Mouse (Mus musculus) kidney, postnatal 14 days (tissue): ENCODE data around the gene Rnf145.

Source experiments
- DNase-seq: peaks from one replicate; pipeline ENCODE4 v3.0.0; 2022; ENCODE audit warnings: mixed read lengths

The Rnf145 gene

DNA sequence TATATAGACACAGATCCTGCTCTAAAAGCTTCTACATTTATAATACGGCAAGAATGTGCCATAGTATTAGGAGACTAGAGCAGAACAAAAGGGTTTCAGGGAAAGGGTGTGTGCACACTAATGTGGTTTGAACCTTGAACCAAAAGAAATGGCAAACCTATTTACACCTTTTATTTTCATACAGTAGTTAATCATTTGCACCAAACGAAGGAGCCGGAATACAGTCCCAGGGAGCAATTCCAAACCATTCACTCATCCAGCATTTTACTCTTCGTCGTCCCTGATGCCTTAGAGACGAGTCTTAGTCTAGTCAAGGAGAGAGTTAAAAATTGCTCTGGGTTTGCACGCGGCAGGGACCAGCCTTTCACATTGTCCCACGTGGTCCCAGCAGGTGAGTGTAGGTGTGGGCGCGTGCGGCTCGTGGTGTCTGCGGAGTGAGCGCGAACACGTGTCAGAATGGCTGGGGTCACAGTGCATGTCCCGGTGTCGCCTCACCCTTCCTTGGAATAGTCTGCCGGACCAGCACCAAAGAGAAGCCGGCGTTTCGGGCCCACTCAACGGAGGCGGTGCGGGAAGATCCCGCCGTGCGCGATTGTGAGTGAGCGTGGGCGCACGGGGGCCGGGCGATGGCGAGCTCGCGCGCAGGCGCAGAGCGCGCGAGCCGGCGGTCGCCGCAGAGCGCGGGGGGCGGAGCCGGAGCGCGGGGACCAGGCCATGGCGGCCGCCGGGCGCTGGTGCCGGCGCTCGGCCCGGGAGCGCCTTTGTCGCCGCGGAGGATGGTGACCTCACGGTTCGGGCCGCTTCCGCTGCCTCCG is at the start of gene Rnf145:
Rnf145 (plus strand) TSS at position 684 of the 815 bp plus-strand sequence.
- DNase-seq = peak; percentile 85

- no peak for DNase-seq
These were observed 48.9 kb upstream of the Rnf145 start for GRCm38 (mm10) chr11:44469646-44470431.

DNA sequence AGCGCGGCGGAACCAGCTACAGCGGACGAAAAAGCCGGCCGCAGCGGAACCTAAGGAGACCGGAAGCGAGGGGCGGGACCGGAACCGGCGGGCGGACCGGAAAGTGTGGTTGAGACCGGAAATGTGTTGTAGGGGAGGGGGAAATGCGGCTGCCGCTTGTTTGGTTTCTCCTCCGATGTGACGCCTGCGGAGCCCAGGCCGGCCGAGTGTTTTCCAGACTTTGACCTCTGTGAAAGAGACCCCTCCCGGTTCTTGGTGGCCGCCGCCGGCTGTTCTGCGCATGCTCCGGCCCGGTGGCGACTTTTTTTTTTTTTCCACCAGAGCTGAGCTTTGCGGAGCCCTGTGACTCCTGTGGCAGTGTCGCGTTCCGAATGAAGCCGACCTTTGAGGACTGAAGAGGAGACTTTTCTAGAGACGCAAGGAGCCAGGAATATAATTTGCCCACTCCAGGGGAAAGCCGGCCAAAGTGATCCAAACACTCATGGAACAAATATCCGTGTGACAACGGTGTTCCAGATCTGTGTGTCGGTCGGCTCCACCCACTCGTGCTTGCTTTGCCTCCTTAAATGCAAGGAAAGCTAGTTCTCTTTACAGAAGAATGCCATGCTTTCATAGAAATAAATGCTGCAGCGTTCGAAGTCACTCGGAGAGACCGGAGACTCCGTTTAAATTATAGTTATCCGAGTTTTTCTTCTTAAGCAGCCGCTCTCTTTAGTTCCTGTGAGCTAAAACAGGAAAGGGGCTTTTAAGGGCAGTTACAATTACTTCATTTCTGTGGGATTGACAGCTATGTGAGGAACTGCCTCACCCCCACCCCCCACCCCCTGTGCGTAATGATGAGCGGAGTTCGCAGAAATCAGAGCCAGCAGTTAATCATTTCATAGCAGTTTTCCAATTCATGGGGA is 48.1 kb upstream of the Rnf145 start, which contains the start of gene Ublcp1:
Ublcp1 (minus strand) TSS at position 67 of the 905 bp plus-strand sequence.
- peak; percentile 96 for DNase-seq

- peak; percentile 20 for DNase-seq
These were observed 47.3 kb upstream of the Rnf145 start for GRCm38 (mm10) chr11:44471337-44471995.

GRCm38 (mm10) chr11:44475467-44475866 is 43.3 kb upstream of the Rnf145 start:
- DNase-seq = no peak

GRCm38 (mm10) chr11:44476445-44476844 is 42.3 kb upstream of the Rnf145 start:
- no peak for DNase-seq

- no peak for DNase-seq
These were observed 40.4 kb upstream of the Rnf145 start for GRCm38 (mm10) chr11:44478382-44478781.

- no peak for DNase-seq
These were observed 38.5 kb upstream of the Rnf145 start for GRCm38 (mm10) chr11:44480246-44480645.

DNA sequence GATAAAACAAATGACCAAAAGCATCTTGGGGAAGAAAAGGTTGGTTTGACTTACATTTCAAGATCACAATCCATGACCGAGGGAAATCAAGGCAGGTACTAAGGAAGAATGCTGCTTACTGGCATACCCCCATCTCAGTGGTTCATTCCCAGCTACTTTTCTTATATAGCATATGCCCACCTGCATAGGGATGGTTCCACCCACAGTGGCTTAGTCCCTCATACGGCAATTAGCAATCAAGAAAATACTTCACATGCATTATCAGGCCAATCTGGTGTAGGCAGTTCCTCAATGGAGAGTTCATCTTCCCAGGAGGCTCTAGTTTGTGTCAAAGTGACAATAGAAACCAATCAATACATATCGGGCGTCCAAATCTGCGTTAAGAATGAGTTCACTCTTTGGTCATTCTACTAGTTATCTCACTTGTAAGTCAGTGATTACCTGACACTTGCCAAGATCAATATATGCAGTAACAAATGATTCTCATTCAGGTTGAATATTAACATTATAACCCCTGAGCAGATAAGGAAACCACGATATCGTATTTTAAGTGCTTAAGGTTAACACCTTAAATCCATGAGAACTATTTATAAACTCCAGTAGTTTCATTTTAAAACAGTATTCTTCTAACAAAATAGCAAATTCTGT is 33.6 kb upstream of the Rnf145 start:
- DNase-seq = no peak

DNA sequence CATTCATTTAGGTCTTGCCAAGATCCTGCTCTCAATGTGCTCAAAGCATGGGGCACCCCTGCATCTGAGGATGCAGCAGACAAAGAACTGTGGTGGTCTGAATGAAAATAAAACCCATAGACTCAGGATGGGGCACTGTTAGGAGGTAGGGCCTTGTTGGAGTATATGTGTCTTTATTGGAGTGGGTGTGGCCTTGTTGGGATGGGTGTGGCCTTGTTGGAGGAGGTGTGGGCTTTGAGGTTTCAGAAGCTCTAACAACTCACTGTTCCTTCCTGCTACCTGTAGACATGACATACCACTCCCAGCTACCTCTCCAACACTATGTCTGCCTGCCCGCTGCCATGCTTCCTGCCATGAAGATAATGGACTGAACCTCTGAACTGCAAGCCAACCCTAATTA is 29.6 kb upstream of the Rnf145 start:
- DNase-seq = no peak

- no peak for DNase-seq
These were observed 24.0 kb upstream of the Rnf145 start for GRCm38 (mm10) chr11:44494643-44495323.

- DNase-seq = peak; percentile 24
These were observed 22.5 kb upstream of the Rnf145 start for GRCm38 (mm10) chr11:44496217-44496616.

- no peak for DNase-seq
These were observed 20.1 kb upstream of the Rnf145 start for GRCm38 (mm10) chr11:44498412-44499272.

GRCm38 (mm10) chr11:44500966-44501365 is 17.8 kb upstream of the Rnf145 start:
- no peak for DNase-seq

GRCm38 (mm10) chr11:44501477-44501876 is 17.3 kb upstream of the Rnf145 start:
- no peak for DNase-seq

DNA sequence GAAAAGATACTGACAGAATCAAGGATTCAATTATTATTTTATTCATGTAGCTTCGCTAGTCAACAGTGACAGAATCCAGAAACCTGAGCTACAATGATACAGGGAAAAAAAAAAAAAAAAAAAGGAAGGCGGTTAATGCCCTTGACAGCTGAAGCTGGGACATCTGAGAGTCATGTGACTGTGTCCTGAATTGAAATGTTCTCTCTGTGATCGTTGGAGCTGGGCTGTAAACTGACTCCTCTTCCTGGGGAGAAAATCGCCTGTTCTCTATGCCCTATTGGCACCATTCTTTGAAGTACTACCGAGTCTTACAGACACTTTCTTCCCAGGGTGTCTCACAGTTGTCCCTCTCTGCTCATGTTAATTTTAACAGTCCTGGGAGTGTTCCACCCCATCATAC is 15.8 kb upstream of the Rnf145 start:
- no peak for DNase-seq

GRCm38 (mm10) chr11:44504146-44504545 is 14.6 kb upstream of the Rnf145 start:
- DNase-seq = no peak

GRCm38 (mm10) chr11:44504761-44505160 is 14.0 kb upstream of the Rnf145 start:
- no peak for DNase-seq

DNA sequence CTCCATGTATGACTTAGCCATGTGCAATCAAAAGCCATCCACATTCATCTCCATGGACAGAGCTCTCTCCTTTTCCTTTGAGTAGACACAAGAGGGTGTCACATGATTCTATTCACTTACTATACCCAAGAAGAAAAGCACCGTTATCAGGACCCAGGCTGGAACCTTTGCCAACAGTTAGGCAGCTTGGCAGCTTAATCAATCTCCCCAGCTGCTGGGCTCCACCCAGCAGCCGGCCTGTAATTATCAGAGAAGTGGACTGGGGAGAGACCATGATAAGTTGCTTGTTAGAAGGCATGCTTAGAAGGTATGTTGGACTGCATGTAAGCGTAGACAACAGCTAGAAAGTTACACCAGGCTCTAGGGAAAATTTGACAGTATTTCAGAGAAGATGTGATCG is 9.9 kb upstream of the Rnf145 start:
- no peak for DNase-seq

- DNase-seq = no peak
These were observed 8.9 kb upstream of the Rnf145 start for GRCm38 (mm10) chr11:44509906-44510305.
